Mouse (Mus musculus) gastrocnemius, postnatal 25 days (tissue): ENCODE data around the gene Carmil1. TPM values are rescaled to one million over a fixed set of nuclear protein-coding genes. Genes with fewer than 3 reads are reported as not detected.
"Not testable (repeated sequence)": the region's sequence is repeated elsewhere in the genome, so short reads cannot be mapped to it uniquely, and the experiment has no call there.

Experiments used
- DNase-seq: peaks from one replicate; pipeline ENCODE4 v3.0.0; 2022
- total RNA-seq, 2 experiments: library from RNA; stranded (reverse); gene quantifications; 1 replicate in 1 of 2; 2 replicates in 1 of 2; pipeline ENCODE4 v1.2.3; 2021

Gene Carmil1
- total RNA-seq, 2 experiments from 2014 or later = 1.9 to 3.0 TPM

DNA sequence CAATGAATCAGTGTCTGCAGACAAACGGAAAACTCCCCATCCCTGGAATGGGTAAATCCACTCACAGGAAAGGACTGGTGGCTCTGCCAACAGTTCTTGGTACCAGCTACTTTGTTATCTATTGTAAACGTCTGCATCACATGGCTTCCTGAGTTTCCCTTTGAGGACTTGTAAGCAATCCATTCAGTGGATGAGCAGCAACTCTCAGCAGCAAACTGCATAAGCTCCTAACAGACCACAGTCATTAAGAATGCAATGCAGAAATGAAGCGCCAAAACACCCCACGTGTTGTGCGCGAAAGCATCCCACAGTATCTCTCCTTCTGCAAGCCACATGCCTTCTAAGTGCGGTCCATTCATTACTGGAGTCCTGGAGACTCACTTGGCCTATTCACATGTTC lies 128.0 kb downstream of the Carmil1 start:
- no peak for DNase-seq

DNA sequence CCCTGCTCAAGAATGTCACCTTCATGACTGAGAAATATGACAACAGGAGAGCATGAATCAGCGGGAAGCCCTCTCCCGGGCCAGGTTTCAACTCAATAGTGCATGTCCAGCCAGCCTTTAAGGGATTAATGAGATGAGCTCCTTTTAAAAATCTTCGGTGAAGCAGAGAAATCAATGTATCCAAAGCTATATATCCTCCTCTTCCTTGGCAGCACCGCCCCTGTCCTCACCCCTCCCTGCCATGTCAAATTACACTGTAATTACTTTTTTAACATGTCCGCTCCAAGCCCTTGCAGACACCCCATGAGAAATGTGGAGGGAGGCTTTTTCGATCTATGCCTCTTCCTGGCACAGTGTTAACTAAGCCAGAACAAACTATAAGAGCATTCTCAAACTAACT lies 129.3 kb downstream of the Carmil1 start:
- DNase-seq = no peak

DNA sequence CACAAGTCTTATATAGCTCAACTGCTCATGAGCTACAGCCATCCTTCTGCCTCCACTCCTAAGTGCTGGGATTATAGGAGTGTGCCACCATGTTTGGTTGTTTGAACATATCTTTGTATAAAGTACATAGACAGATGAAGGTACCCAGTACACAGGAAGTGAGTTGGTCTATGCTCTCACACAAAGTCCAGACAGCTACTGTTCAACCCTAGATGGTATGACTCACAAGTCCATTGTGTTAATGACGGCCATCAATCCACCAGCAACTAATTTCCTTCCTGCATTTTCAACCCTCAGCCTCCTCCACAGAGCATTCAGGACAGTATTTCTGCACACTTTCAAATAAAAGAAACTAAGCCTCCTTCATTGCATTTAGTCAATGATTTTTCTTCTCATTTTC lies 132.0 kb downstream of the Carmil1 start:
- no peak for DNase-seq

DNA sequence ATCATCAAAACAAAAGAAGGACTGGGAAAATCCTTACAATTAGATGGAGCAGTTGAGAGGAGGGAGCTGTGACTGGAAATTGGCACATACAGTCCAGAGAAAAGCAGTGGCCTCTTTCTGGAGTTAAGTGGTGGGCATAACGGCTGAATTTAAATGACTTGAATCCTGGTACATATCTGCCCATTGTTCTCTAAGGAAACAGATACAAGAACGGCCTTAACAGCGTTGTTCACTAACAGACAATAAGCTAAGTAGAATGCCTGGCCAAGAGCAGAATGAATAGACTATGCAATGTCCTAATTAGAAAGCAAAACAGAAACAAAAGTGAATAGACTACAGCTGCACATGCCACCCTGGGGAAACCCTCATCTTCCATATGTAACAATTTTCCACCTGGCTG lies 133.6 kb downstream of the Carmil1 start:
- no peak for DNase-seq

DNA sequence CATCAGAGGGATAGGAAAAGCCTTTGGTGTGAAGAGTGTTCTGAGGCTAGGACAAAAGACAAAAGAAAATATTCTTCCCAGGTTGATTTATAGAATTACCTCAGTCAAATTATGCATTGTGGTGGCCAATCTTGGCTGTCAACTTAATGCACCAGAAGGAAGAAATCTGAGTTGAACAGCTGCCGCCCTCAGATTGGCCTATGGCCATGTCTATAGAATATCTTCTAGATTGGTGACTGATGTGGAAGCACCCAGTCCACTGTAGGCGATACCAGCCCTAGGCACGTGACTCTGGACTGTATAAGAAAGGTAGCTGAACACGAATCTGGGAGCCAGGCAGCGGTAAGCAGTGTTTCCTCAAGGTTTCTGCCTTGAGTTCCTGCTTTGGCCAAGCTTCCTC lies 134.1 kb downstream of the Carmil1 start:
- DNase-seq = no peak

DNA sequence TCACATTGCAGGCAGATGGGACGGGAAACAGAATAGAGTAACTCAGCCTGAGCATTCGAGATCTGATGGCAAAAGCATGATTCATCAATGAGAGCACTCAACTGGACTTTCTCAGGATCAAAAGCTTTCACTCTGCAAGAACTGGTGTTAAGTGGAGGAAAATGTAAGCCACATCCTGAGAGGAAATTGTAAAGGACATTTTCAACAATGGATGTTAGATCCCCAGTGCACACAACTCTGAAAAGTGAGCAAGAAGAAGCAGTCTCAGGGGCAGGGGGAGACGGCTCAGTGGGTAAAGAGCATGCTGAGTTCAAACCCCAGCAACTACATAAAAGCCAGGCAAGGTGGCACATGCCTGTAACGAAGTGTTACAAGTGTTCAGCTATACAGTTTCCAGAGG lies 135.7 kb downstream of the Carmil1 start:
- DNase-seq = no peak

DNA sequence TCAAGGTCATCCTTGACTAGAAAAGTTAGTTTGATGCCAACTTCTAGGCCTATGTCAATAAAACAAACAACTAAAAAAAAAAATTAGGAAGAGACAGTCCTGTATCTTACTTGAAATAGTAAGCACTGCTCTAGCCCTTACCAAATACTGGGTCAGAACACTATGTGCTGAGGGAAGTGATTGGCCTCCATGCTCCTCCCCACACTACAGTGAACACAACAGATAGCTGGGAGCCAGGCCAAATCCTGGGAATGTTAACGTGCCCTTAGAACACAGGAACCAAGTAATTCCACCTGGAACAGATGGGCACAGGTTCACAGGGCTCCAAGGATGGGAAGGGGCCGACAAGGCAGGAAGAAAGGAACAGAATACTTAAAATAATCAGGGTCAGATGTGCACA lies 136.5 kb downstream of the Carmil1 start:
- no peak for DNase-seq

DNA sequence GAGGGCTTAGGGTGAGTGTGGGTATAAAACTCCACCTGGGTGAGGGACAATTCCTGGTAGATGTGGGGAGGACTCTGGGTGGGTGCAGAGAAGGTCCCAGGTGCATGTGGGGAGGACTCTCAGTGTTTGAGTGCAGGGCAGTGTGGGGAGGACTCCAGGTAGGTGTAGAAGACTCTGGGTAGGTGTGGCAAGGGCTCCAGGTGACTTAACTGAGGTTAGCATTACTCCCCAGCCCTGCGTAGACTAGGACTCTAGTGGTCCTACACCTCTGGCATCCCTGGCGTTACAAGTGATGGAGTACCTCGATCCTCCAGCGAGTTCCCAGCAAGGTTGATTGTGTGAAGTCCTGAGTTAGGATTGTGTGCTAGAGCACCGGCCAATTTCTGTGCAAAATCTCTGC lies 143.8 kb downstream of the Carmil1 start:
- no peak for DNase-seq

DNA sequence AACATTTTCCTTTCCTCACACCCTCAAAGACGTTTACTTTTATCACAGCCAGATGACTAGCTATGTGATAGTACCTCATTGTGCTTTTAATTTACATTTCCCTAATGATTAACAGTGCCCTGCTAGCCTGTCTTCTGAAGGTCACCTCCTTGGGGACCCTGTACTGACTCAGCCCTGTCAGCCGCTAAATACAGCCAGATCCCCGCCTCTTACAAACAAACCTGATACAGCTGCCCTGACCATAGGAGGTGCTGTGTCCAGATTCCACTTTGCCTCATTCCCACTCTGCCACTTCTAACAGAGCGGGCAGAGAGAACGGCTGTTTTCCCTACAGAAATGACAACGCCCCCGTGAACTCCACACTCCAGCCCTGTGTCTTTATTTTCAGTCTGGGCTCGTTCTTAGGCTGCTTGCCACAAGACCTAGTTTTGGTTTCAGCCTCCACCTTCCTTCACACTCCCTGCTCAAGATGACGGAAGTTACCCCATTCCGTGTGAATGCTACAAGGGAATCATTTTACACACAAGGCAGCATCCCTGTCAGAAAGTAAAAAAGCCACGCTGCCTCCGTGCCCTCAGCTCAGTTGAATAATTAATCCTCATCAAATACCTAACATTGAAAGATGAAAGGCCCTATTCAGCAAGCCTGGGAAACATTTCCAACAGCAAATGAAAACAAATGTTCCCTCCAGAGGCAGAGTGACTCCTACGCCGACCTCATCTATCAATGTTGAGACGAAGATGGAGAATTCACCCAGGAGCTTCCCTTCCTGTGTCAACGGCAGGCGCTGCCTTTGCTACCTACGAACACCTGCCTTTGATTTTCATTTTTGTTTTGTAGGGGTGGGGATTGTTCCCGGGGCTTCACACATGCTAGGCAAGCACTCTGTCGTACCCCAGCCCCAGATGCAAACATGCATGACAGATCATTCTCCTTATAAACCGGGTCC lies 145.0 kb downstream of the Carmil1 start:
- DNase-seq = no peak

DNA sequence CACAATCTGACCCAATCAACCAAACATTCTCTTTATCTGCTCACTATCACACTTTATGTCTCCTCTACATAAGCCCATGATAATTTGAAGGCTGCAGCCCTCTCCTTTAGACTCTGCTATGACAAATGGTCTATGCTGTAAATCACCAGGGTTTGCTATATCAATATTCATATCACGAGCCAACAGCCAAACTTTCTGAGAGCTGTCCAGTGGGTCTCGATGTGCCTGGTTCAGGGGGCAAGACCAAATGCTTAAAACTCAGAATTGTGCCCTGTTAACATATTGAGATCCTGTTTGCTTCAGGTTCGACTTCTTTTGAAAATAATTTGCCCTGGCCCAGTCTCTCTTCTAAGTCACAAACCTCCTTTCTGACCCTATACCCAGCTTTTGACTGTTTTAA lies 147.7 kb downstream of the Carmil1 start:
- DNase-seq = no peak

DNA sequence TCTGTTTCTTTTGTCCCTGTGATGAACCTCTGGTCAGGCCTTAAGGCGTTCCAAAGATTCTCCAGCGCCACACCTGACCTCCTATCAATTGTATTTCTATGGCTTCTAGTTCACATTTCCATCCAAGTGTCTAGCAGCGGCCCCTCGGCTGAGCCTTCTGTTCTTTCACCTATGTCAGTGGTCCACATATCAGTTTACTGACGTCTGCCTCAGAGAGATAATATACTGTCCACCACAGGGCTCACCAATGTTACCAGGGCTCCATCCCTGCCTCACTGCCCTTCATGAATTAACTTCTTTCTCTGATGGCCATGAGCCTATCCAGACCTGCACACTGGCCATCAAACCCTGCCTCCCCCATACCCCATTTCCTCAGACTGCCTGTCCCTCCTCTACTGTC lies 149.3 kb downstream of the Carmil1 start:
- DNase-seq = no peak

DNA sequence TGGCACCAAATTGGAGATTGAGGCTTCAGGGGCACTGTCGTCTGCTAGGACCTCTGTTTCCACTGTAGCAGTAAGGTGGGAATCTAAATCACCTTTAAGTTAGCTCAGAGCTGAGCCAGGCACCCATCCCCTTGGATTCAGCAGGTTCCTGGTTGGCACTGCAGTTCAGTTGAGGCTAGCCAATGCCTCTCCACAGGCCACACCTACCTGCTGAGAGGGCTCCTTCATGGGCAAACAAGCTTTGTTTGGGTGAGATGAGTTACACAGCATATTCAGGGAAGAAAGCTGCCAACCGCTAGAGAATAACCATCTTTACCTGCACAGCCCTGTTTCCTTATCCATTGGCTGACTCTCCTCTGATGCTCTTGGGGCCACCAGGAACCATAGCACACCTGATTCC lies 149.9 kb downstream of the Carmil1 start:
- no peak for DNase-seq

DNA sequence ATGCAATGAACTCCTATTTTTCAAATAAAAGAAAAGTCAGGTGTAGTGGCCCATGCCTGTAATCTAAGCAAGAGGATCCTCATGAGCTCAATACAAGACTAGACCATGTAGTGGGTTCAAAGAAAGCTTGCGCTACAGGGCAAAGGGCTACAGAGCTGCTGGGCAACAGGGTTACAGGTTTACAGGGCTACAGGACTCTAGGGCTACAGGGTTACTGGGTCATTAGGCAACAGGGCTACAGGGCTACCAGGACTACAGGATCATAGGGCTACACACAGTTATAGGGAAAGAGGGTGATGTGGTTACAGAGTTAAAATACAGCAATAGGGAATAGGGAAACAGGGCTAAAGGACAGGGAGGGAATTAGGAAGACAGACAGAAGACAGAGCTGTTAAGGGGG lies 151.9 kb downstream of the Carmil1 start:
- DNase-seq = no peak

DNA sequence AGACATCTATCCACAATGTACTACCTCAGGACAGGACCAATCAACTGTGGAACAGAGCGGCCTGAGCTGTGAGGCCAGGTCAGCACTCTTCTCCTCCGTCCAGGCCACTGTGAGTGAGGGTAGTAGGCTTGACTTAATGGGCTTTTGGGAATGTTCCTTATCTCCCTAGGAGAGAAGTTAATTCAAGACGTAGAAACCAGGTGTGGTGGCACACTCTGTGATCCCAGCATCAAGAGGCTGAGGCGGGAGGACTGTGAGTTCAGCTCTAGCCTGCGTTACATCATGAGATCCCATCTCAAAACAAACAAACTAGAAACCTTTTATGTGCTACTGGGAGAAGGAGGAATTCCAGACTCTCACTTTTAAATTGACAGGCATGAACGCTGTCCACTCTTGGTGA lies 154.7 kb downstream of the Carmil1 start:
- no peak for DNase-seq

DNA sequence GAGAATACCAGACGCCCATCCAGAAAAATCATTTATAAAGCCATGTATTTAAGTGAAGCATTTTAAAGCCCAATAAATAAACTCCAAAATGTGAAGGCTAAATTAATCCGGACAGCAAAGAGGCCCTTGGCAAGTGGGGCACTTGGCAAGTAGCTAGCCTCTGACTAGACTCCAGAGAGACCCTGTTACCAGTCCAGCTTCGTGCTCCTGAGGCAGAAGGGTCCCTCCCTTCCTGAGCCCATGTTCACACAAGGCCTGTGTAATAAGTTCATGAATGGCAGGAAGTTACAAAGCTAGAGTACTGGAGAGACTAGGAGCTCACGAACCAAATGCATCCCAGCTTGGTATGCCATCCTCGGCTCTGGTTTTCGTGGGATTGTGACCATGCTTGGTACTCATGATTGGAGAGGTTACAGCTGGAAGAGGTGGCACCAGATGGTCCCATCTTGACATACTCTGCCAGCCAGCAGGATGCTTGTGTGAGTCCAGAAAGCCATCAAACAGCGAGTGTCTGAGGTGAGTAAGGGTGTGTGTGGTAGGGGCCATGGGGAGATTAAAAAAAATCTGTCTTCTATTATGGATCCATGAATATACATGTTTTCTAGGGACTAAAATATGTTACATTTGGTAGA lies 163.3 kb downstream of the Carmil1 start:
- DNase-seq = no peak

DNA sequence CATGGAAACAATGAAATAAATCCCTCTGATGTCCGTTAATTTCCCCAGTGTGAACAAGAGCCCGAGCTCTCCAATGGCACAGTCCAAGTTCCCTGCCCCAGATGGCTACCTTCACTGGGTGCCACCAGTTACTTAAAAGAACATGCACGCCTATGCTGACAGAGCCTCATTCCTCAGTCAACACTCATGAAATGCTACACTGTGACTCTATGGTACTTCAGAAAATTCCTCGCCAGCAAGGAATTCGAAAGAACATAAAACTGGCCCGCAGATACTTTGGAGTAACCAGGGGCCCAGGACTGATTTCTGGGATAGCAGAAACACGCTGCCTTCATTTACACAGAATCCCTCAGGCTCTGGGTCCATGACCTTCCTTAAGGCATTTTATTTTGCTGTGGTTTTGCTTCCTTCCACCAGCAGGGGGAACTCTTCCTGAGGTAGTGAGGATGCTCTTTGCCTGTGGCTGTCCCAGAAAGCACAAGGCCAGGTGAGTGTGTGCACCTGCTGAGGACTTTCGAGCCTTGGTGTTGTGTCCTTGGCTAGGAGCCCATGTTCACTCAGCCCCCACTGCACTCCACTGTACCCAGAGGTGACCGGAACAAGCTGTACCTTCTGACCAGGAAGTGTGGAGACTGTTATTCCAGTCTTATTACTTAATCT lies 167.8 kb downstream of the Carmil1 start:
- DNase-seq = no peak

DNA sequence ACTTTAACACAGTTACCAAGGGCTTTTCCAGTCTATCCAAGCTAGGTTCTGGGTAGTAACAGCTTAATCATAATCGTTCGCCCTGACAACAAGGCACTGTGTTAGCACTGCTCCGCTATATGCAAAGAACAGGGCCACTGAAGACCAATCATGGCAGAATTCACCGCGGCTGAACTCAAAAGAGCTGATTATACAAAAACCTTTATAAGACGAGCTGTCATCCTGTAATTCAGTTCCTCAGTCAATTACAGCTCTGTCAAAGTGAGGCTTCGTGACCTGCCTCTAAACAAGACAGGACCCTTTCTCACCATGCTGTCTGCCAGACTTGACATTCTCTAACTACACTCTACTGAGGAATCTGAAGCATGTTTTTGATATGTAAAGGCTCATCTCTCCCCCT lies 170.3 kb downstream of the Carmil1 start:
- DNase-seq = no peak

DNA sequence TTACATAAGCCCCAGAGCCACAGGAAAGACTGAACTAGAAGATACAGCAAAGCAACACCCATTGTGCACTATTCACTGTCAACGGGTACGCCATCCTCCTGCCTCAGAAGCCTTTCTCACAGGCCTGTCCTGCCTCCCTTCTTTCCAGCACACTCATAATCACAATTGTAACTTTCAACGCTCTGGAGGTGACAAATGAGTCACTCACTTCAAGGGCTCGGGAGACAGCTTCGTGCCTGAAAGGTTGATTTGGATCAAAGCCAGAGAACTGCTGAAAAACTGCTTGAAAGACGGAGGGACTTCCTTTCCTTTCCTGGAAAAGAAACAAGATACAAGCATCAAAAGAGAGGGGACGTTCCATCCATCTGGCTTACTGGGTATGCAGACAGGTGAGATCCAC lies 172.3 kb downstream of the Carmil1 start:
- DNase-seq = no peak

DNA sequence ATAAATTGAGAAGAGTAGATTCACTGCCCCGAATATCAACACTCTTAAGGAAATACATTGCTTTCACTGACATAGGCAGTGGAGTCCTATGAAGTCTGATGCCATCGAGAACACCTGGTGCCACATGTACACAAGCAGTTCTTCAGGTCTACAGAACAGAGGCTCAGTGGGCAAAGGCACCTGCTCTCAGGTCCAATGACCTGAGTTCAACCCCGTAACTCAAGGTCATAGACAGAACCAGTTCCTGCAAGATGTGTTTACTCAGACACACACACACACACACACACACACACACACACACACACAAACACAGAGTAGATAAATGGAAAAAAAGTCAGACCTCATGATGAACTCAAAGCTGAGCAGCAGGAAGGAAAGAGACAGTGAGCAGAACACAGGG lies 173.5 kb downstream of the Carmil1 start:
- DNase-seq = no peak

DNA sequence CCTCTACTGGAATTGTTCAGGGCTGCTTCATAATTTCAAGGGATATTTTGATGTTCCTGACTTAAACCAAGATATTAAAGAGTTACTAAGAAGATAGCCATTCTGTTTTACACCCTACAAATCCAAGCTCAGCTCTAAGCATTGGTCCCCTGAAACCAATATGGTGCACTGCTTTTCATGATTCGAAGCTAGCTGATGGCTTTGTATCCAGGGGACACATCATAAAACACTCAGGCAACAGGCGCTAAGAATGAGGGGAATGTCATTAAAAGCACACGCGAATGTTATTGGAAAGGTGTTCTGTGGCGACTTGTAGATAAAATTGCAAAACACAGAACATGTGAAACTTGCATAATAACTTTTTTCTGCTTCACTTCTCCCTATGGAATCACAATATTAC lies 174.8 kb downstream of the Carmil1 start:
- no peak for DNase-seq

DNA sequence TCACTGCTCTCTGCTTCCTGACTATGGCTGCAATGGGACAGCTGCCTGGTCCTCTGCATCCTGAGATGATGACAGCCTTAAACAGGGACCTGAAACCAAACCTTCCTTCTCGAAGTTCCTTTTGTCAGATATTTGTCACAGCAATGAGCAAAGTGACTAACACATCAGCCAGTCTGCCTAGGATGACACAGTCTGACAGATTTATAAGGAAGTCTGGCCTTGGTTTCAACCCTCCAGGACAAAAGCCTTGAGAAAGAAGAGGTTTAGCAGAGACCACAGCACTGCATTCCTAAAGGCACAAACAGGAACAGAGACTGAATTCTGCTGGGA lies 175.3 kb downstream of the Carmil1 start:
- no peak for DNase-seq

DNA sequence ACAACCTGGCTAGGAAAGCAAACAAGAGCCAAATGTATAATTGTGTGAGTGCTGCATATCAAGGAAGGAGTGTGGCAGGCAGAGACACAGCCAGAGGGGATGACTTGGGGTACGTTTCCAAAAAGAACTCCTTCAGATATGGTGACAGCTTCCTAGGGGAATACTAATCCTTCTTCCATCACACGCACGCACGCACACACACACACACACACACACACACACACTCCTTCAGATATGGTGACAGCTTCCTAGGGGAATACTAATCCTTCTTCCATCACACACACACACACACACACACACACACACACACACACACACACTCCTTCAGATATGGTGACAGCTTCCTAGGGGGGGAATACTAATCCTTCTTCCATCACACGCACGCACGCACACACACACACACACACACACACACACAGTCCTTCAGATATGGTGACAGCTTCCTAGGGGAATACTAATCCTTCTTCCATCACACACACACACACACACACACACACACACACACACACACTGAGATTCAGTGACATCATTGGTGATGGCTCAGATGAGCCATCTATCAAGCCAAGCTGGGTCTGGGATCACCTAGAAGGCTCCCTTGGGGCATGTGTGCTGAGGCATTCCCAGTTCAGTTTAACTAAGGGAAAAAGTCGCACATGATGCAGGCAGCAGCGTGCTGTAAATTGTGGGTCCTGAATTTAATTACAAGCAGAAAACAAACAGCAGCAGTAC lies 175.8 kb downstream of the Carmil1 start:
- not testable (repeated sequence) for DNase-seq

DNA sequence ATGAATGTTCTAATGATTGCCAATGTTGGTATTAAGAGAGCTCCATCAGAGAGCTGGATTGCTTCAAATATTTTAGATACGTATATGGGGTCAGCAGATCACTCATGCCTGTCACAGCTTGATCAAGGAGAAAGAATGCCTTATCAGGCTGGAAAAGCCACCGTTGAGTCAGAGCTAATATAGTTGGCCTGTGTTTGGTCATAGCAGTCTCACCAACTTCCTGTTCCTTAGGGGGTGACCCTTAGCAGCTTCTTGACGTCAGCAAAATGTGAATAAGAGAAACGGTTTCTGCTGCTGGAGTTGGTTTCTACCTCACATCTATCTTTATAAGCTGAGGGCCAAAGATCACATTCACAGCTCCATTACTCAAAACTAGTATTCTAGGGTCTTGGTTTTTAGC lies 176.6 kb downstream of the Carmil1 start:
- DNase-seq = no peak
